Mouse (Mus musculus) lung, postnatal 0 days (tissue): Measurements from ENCODE around the gene Angpt4.
A peak's percentile ranks its signal among the peaks of the same experiment; 100 is the strongest.

Experiments used
- CTCF ChIP-seq: IDR thresholded peaks from 2 replicates; pipeline ENCODE4 v1.5.1; 2016; ENCODE audit warnings: antibody characterized with exemption, mild to moderate bottlenecking
- EP300 ChIP-seq: IDR thresholded peaks from 2 replicates; pipeline ENCODE4 v1.6.1; 2016; ENCODE audit warnings: antibody characterized with exemption, mild to moderate bottlenecking, control low read depth

DNA sequence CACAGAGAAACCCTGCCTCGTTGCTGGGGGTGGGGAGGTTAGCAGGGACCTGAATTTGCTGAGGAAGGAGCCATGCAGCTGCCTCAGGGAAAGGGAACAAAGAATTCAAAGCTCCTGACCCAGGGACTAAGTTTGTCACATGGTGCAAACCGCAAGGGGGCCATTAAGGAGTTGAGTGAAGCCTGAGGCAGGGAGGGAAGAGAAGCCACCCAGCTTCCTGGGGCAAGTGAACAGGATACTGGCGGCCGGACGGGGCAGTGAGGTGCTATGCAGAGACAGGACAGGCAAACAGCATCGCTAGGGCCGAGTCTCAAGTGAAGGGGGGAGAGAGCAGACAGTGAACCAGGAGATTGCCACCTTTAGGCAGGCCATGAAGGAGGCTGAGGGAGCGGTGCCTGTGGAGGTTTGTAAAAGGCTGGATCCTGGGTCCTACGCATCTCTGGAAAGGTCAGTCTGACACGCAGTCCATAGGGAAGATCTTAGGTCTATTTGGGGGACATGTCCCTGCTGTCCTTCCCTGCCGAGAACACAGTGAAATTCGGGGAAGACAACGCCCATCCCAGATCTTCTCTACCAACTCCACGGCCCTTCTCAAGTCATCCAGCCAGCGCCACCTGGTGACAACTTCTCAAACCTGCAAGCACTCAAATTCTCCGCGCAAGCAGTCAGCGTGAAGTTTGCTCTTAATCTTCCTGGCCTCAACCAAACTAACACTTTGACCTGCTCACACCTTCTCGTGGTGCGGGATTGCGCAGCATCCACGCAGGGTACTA lies 83.5 kb downstream of the Angpt4 start:
- TF ChIP-seq CTCF (peak; percentile 93), EP300 (no peak)
